Mouse (Mus musculus): ENCODE data around the gene Lrrc19. TPM values are rescaled to one million over a fixed set of nuclear protein-coding genes. Genes with fewer than 3 reads are reported as not detected.

The Lrrc19 gene
- total RNA-seq, 2 experiments from 2014 or later, result not detected

DNA sequence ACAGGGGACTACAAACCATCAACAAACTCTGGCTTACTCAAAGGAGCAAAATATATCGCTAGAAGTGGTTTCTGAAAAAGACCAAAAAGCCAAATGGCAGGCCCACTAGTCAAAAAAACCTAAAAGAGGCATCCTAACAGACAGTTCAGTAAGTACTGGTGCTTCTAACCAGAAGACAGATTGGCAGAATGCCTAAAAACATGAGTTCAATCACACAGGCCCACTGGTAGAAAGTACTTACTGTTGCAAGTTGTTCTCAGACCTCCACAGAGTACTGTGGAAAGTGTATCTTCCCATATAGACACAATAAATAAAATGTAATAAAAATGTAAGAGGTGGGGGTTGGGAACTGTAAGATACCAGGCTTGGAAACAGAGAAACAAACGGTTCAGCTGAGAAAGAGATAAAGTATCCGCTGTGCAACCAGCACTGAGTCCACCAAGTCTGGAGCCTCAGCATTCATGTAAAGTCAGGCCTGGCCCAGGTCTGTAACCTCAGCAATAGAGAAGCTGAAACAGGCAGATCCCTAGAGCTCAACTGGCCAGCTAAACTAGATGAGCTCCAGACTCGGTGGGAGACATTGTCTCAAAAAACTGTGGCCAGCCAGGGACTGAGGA is 58.1 kb downstream of the Lrrc19 start:
- DNase-seq (ENCODE audit: low spot score in 2 of 2), result no peak

Small RNA genes within 50 kb of the gene (microRNA-seq; reads per million reads assigned to microRNA genes)
- 835 to 839 reads per million in 2 experiments for gene Mir872

Other genes starting within 250 kb of the Lrrc19 start
- gene Gm10306, start 93.6 kb downstream of the Lrrc19 start, total RNA-seq (2021), result not detected
- gene Caap1, start 93.3 kb downstream of the Lrrc19 start, total RNA-seq (2021), result 10 to 100 TPM in 1 of 2 experiments, 1 to 10 TPM in 1; 9.7 to 11.1 TPM
- gene Plaa, start 46.9 kb downstream of the Lrrc19 start, total RNA-seq (2021), result 10 to 100 TPM; 71.9 to 72.4 TPM
- gene Ift74, start 35.7 kb downstream of the Lrrc19 start, total RNA-seq (2021), result 10 to 100 TPM; 24.6 to 28.9 TPM
- gene Tek, start 89.1 kb upstream of the Lrrc19 start, total RNA-seq (2021), result 10 to 100 TPM; 11.2 to 12.2 TPM

All from layer of hippocampus, postnatal 10 days (tissue).